Mouse (Mus musculus): ENCODE data around the gene 4930455H04Rik. TPM values are rescaled to one million over a fixed set of nuclear protein-coding genes. Genes with fewer than 3 reads are reported as not detected.

4930455H04Rik gene
- polyA plus RNA-seq, 1 experiment from 2014 or later = not detected

- Histone ChIP-seq H3K27ac (replicated peaks) (peak overlapping the region; percentile 74), H3K4me2 (peak overlapping the region; percentile 56), H3K4me3 (peak overlapping the region; percentile 40), H3K4me1 (replicated peaks) (peaks cover 8% of the 10 kb centered on the region), H3K27me3 (no peaks in the 10 kb centered on the region), H3K9me3 (no peaks in the 10 kb centered on the region), H3K36me3 (no peaks in the 10 kb centered on the region), H3K9ac (peak overlapping the region; percentile 70)
- WGBS = 39% methylated on average over 5 of the region's 5 CpGs
- no peak for ATAC-seq (ENCODE audit: low read depth)
Observed at GRCm38 (mm10) chr3:116969003-116969402, 936 bp downstream of the 4930455H04Rik start.

GRCm38 (mm10) chr3:116969786-116970185 lies 1.7 kb downstream of the 4930455H04Rik start:
- Histone ChIP-seq H3K9me3 (no peaks in the 10 kb centered on the region), H3K9ac (no peak overlapping the region), H3K27ac (replicated peaks) (no peak overlapping the region), H3K4me2 (no peak overlapping the region), H3K4me3 (no peak overlapping the region), H3K27me3 (no peaks in the 10 kb centered on the region), H3K36me3 (no peaks in the 10 kb centered on the region), H3K4me1 (replicated peaks) (peaks cover 8% of the 10 kb centered on the region)
- 62% methylated on average over 5 of the region's 5 CpGs for WGBS
- no peak for ATAC-seq (ENCODE audit: low read depth)

DNA sequence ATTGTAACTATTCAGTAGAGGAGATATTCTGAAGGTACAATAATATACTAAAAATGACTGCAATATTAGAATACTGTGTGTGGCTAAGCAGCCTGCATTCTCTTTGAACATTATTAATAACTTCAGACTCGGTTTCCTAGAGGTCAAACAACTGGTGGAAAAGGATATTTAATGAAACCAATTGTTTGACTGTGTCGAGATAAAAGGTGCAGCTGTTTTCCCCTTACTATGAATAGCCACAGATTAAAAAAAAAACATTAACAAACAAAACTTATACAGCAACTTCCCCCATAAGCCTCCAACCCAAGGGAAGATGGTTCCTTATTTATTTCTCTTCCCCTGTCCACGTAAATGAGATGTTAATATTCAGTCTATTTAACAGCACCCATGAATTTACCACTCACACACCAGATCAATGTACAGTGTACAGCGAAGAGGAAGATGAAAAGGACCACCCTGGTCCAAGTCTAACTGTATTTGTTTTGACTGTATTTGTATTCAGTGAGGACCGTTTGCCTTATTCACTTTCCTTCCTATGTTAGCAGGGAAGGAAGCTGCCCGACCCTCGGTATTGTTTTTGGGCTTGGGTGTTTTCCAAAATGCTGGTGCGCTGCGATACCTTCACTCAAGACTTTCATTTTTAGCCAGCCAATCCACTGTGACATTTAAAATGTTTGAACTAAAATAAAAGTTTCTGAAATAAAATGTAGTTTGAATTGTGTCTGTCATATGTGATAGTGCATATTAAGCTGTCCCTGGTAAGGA lies 13.9 kb downstream of the 4930455H04Rik start:
- Histone ChIP-seq H3K4me2 (no peak overlapping the region), H3K36me3 (no peaks in the 10 kb centered on the region), H3K9me3 (peaks cover 4% of the 10 kb centered on the region; the same call in 1 of the 2 replicates), H3K4me3 (no peak overlapping the region), H3K27me3 (no peaks in the 10 kb centered on the region), H3K9ac (no peak overlapping the region), H3K27ac (replicated peaks) (no peak overlapping the region), H3K4me1 (replicated peaks) (peaks cover 8% of the 10 kb centered on the region; the same call in 1 of the 2 replicates)
- no peak for ATAC-seq (ENCODE audit: low read depth)
- WGBS = 81% methylated on average over 9 of the region's 9 CpGs

DNA sequence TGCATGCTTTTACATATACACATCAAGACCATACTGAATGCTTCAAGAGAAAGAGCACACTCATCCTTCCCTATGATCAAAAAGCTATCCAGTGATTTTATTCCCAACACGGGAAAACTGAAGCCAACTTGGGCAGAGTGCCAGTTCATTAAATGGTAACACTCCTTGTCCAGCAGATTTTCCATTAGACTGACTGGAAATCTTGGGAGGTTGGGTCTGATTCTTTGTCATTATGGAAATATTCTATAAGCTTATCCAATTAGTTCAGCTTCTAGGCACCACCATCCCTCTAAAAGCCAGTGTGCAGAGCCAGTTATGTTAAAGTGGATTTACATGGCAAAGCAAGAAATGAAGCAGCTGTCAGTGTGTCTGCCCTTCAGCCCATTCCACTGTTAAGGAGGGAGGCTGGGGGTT lies 17.0 kb downstream of the 4930455H04Rik start:
- Histone ChIP-seq H3K4me3 (no peak overlapping the region), H3K9ac (no peak overlapping the region), H3K4me1 (replicated peaks) (peaks cover 8% of the 10 kb centered on the region; the same call in 1 of the 2 replicates), H3K27me3 (no peaks in the 10 kb centered on the region), H3K4me2 (no peak overlapping the region), H3K36me3 (no peaks in the 10 kb centered on the region), H3K9me3 (no peaks in the 10 kb centered on the region), H3K27ac (replicated peaks) (0 out of 2 replicates have a peak overlapping the region, but pooled peaks have one; percentile 18)
- WGBS = 26% methylated on average over 1 of the region's 1 CpGs
- no peak for ATAC-seq (ENCODE audit: low read depth)

DNA sequence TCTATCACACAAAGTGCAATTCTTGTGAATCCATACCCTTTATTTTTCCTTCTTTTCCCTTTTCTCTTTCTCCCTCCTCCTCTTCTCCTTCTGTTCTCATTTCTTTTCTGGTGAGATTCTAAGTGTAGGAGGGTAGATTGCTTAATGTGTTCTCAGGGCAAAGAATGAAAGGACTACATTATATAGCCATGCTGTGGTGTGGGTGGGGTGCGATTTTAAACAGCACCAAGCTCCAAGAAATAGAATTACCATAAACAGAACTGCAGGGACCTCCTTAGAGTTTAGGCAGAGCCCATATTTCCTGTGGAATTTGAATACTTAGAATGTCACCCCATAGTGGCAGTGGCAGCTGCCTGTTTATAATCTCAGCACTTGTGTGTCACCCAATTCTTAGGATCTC lies 17.7 kb downstream of the 4930455H04Rik start:
- Histone ChIP-seq H3K36me3 (no peaks in the 10 kb centered on the region), H3K9me3 (no peaks in the 10 kb centered on the region), H3K4me1 (replicated peaks) (peaks cover 8% of the 10 kb centered on the region; the same call in 1 of the 2 replicates), H3K27ac (replicated peaks) (no peak overlapping the region), H3K9ac (no peak overlapping the region), H3K27me3 (no peaks in the 10 kb centered on the region), H3K4me3 (no peak overlapping the region), H3K4me2 (no peak overlapping the region)
- no peak for ATAC-seq (ENCODE audit: low read depth)
- WGBS = 77% methylated on average over 1 of the region's 1 CpGs

- no peak for ATAC-seq (ENCODE audit: low read depth)
- Histone ChIP-seq H3K4me1 (replicated peaks) (peaks cover 8% of the 10 kb centered on the region; the same call in 1 of the 2 replicates), H3K4me2 (no peak overlapping the region), H3K9me3 (no peaks in the 10 kb centered on the region), H3K27ac (replicated peaks) (no peak overlapping the region), H3K27me3 (no peaks in the 10 kb centered on the region), H3K36me3 (no peaks in the 10 kb centered on the region), H3K4me3 (no peak overlapping the region), H3K9ac (no peak overlapping the region)
- 74% methylated on average over 2 of the region's 2 CpGs for WGBS
Observed at GRCm38 (mm10) chr3:116986451-116986850, 18.4 kb downstream of the 4930455H04Rik start.

DNA sequence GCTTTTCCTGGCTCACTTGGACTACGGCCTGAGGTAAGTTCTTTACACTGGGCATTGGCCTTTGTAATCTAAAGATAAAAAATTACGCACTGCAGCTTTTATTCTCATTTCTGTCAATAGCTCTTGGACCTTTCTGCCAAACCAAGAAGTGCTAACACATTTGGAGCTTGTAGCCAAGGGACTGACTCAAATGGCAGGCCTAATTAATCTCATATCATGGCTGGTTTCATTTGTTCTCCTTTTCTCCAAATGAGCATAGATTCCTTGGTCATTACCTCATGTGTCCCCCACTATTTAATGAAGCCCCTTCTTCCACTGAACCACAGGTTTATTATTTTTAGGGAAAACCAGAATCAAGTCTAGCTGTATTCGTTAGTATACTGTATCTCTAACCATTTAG lies 20.2 kb downstream of the 4930455H04Rik start:
- no peak for ATAC-seq (ENCODE audit: low read depth)
- Histone ChIP-seq H3K27ac (replicated peaks) (no peak overlapping the region), H3K4me2 (no peak overlapping the region), H3K9ac (no peak overlapping the region), H3K27me3 (no peaks in the 10 kb centered on the region), H3K9me3 (no peaks in the 10 kb centered on the region), H3K36me3 (no peaks in the 10 kb centered on the region), H3K4me1 (replicated peaks) (peaks cover 8% of the 10 kb centered on the region; the same call in 1 of the 2 replicates), H3K4me3 (no peak overlapping the region)
- 88% methylated on average over 3 of the region's 3 CpGs for WGBS

- H3K9ac ChIP-seq = no peak overlapping the region
- 93% methylated on average over 2 of the region's 2 CpGs for WGBS
- no peak for ATAC-seq (ENCODE audit: low read depth)
- H3K4me2 ChIP-seq = no peak overlapping the region
- no peaks in the 10 kb centered on the region for H3K36me3 ChIP-seq
- H3K27ac ChIP-seq (replicated peaks) = no peak overlapping the region
- no peaks in the 10 kb centered on the region for H3K4me1 ChIP-seq (replicated peaks)
- H3K27me3 ChIP-seq = no peaks in the 10 kb centered on the region
- no peak overlapping the region for H3K4me3 ChIP-seq
- H3K9me3 ChIP-seq = no peaks in the 10 kb centered on the region
Observed at GRCm38 (mm10) chr3:116991180-116991579, 23.1 kb downstream of the 4930455H04Rik start.

- Histone ChIP-seq H3K4me3 (no peak overlapping the region), H3K9ac (no peak overlapping the region), H3K36me3 (no peaks in the 10 kb centered on the region), H3K27me3 (no peaks in the 10 kb centered on the region), H3K4me2 (no peak overlapping the region), H3K27ac (replicated peaks) (no peak overlapping the region), H3K4me1 (replicated peaks) (no peaks in the 10 kb centered on the region), H3K9me3 (no peaks in the 10 kb centered on the region)
- WGBS = 87% methylated on average over 2 of the region's 2 CpGs
- ATAC-seq (ENCODE audit: low read depth) = no peak
Observed at GRCm38 (mm10) chr3:116993011-116993410, 24.9 kb downstream of the 4930455H04Rik start.

- H3K9ac ChIP-seq = no peak overlapping the region
- peaks cover 17% of the 10 kb centered on the region for H3K4me1 ChIP-seq (replicated peaks)
- H3K27me3 ChIP-seq = 0 out of 2 replicates have a peak, but pooled peaks cover 6% of the 10 kb centered on the region
- no peaks in the 10 kb centered on the region for H3K9me3 ChIP-seq
- H3K27ac ChIP-seq (replicated peaks) = 0 out of 2 replicates have a peak overlapping the region, but pooled peaks have one; percentile 19
- no peaks in the 10 kb centered on the region for H3K36me3 ChIP-seq
- H3K4me3 ChIP-seq = no peak overlapping the region
- H3K4me2 ChIP-seq = no peak overlapping the region
- WGBS = 14% methylated on average over 9 of the region's 9 CpGs
- ATAC-seq (ENCODE audit: low read depth) = peak; percentile 72
Observed at GRCm38 (mm10) chr3:117001686-117002485, 33.8 kb downstream of the 4930455H04Rik start.

DNA sequence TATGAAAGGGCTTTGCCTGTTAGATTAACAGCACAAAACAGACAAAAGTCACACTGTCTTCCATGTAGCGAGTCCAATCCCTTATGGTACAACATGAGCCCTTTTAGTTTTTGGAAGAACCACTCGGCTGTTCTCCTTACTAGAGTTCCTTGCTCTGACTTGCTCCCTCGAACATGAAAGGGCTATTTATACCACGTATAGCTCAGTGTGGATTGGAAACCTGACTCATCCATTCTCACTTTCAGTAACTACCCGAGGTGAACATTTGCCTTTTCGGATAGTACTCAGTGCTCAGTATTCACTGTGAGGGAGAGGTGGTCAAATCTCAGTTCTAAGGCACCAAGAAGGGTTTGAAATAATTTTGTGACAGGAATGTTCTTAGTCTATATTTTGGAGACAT lies 35.3 kb downstream of the 4930455H04Rik start:
- no peak for ATAC-seq (ENCODE audit: low read depth)
- Histone ChIP-seq H3K4me2 (no peak overlapping the region), H3K27me3 (0 out of 2 replicates have a peak, but pooled peaks cover 6% of the 10 kb centered on the region), H3K4me3 (no peak overlapping the region), H3K9ac (no peak overlapping the region), H3K27ac (replicated peaks) (no peak overlapping the region), H3K36me3 (no peaks in the 10 kb centered on the region), H3K4me1 (replicated peaks) (peaks cover 17% of the 10 kb centered on the region), H3K9me3 (no peaks in the 10 kb centered on the region)
- WGBS = 76% methylated on average over 6 of the region's 6 CpGs

DNA sequence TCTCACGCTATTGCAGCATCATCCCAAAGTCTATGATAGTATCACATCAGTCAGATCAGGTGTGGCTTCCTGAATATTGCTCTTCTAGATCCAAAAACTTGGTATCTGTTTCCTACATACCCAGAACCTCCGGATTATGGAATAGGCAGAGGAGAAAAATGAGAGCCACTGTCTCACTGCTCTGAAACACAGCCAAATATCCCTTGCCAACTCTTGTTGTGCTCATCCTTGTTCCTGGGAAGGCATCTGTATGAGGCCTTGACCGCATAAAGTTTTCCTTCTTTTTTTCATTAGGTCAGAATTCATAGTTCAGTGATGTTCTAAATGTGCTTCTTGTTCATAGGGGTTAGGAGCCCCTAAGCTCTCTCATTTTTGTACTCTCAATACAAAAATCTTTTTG lies 38.6 kb downstream of the 4930455H04Rik start:
- Histone ChIP-seq H3K9ac (no peak overlapping the region), H3K36me3 (no peaks in the 10 kb centered on the region), H3K4me1 (replicated peaks) (peaks cover 8% of the 10 kb centered on the region), H3K9me3 (no peaks in the 10 kb centered on the region), H3K4me3 (no peak overlapping the region), H3K27me3 (0 out of 2 replicates have a peak, but pooled peaks cover 6% of the 10 kb centered on the region), H3K27ac (replicated peaks) (no peak overlapping the region), H3K4me2 (no peak overlapping the region)
- 90% methylated on average over 3 of the region's 3 CpGs for WGBS
- ATAC-seq (ENCODE audit: low read depth) = no peak

Measured in neural tube, embryonic 13.5 days (tissue).